Mouse (Mus musculus) bone marrow macrophage, adult 2 months (primary cell): ENCODE results near the gene Il1b.

Experiments
- CTCF ChIP-seq: IDR thresholded peaks from 2 replicates; pipeline ENCODE4 v1.5.1; 2012; ENCODE audit warnings: low read depth, mild to moderate bottlenecking, low read length, moderate library complexity
- POLR2A ChIP-seq: IDR thresholded peaks from 2 replicates; pipeline ENCODE4 v1.6.1; 2012; ENCODE audit warnings: mild to moderate bottlenecking, low read depth, low read length, borderline replicate concordance

DNA sequence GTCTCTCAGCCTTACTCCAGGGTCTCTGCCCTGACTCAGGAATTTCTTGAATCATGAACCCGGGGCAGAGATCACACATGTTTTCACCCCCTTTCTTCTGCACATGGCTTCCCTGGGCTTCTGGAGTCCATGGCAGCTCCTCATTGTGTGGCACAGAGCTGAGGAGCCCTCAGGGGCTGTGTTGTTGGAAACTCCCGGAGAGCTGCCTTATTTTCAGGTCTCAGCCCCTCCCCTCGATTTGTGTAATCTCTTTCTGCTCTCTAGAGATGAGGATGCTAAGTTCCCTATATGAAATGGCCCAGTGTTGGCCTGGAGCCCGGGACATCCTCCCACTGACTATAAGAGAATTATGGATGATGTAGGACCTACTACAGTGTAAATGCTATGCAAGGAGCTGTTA lies 37.5 kb downstream of the Il1b start:
- TF ChIP-seq CTCF (no peak), POLR2A (no peak)
